Mouse (Mus musculus): ENCODE results near the gene Skp2. TPM values are rescaled to one million over a fixed set of nuclear protein-coding genes. Genes with fewer than 3 reads are reported as not detected.
"Not testable (repeated sequence)": the region's sequence is repeated elsewhere in the genome, so short reads cannot be mapped to it uniquely, and the experiment has no call there.

Skp2 gene
- 1 to 10 TPM; 4.0 to 4.7 TPM for total RNA-seq (2021)
- long read RNA-seq, full-length matches to known transcripts, result 7 of 12 reads
- long read RNA-seq, partial matches to known transcripts, result 0 of 12 reads
- long read RNA-seq, other reads (novel, unspliced or antisense), result 5 of 12 reads

DNA sequence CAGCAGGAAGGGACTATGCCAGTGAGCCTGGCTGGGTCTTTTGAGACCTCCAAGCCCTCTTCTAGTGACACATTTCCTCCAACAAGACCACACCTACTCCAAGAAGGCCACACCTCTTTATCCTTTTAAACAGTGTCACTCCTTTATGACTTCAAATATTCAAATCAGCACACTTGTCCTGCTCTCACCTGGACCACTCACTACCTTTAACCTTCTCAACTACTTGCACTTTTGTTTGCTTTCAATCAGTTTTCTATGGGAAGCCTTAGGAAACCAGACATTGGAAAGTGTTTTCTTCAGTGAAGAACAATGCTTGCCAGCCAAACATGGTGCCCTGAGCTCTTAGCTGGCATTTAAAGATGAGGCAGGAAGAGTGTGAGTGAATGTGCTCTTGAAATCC is at the start of gene Skp2:
Skp2 (minus strand) TSS at position 101 of the 400 bp plus-strand sequence.
- no peak for DNase-seq (ENCODE audit: low spot score in 2 of 2)

DNA sequence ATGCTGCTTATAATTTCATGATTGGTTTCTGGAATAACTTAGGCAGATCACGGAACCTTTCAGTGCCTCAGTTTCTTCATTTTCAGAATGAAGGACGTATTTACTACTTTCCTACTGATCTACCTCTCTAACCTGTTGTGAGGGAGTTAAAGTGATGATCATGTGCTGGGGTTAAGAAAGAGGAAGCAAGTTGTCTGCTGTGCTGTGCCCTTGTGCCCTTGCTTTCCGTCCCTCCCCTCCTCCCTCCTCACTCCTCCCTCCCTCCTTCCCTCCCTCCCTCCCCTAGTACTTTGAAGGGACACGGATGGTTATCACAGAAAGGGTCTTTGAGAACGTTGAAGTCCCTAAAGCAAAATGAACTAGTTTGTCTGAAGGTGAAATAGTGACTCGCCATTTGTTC is 43.2 kb upstream of the Skp2 start:
- no peak for DNase-seq (ENCODE audit: low spot score in 2 of 2)

DNA sequence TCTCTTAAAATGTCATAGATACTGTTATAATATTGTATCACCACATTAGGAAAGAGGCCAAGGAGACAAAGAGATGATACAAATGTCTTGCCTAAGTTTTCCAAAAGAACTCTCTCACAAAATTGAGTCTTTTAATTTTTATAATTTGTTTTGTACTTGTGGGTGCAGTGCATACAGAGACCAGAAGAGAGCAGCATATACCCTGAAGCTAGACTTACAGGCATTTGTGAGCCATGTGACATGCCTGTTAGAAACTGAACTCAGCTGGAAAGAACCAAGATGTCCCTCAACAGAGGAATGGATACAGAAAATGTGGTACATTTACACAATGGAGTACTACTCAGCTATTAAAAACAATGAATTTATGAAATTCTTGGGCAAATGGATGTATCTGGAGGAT is 37.5 kb upstream of the Skp2 start:
- DNase-seq (ENCODE audit: low spot score in 2 of 2), result not testable (repeated sequence)

DNA sequence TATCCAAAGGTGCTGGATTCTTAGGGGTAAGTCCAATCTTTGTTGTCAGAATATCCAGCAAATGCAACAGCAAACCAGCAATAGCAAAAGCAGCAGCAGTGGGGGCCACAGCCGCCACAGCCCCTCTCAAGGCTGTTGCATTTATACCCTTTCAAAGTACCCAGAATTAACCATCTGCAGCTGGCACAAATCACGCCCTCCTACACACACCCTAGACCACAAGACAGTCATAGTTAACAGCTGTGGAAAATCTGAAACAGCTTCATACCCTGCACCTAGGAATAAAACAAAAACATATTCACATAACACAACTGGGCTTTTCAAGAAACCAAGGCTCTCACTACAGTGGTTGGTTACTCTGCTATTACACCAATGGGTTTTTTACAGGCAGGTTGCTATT is 34.6 kb upstream of the Skp2 start:
- no peak for DNase-seq (ENCODE audit: low spot score in 2 of 2)

DNA sequence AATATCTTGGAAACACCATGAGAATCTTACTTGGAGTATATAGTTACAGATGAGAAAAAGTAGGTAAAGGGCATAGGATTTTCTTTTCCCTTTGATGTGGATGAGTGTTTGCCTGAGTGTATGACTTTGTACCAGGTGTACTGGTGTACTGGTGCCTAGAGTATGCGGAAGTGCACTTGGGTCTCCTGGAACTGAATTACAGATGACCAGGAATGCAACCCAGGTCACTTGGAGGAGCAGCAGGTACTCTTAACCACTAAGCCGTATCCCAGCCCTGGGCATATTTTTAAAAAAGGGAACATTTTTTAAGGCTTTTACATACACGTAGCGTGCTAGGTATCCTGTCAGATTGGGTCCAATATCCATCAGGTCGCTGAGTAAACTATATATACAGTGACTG is 28.8 kb upstream of the Skp2 start:
- no peak for DNase-seq (ENCODE audit: low spot score in 2 of 2)

DNA sequence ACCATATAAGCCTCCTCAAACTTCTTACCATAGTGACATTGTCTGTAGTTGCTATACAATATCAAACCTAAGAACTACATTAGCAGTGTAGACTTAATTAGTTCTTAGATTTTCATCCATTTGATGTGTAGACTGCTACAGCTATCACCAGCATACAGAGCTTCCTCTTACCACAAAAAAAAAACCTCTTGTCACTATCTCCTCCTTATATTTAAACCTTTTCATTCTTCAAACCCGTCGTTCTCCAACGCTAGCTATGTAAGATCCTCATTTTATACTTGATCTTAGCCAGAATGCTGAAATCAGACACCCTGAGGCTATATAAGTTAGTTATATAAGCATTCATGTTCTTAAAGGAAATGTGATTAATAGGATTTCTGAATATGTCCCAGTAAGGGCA is 21.8 kb upstream of the Skp2 start:
- DNase-seq (ENCODE audit: low spot score in 2 of 2), result no peak

DNA sequence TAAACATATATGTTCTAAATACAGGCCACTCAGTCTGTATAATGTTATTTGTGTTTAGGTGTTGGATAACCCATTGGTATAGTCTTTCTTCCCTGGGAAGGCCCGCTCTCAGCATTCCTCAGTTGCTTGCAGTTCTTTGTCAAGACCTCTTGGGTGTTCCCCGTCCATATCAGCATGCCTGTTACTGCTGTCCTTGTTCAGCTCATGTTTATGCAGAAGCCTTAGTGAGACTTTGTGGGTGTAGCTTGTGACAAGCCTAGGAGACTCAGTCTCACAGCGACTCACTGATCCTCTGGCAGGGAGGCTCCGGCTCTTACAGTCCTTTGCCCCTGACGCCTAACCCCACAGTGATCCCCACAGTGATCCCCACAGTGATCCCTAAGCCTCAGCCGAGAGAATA is 8.9 kb upstream of the Skp2 start:
- no peak for DNase-seq (ENCODE audit: low spot score in 2 of 2)

DNA sequence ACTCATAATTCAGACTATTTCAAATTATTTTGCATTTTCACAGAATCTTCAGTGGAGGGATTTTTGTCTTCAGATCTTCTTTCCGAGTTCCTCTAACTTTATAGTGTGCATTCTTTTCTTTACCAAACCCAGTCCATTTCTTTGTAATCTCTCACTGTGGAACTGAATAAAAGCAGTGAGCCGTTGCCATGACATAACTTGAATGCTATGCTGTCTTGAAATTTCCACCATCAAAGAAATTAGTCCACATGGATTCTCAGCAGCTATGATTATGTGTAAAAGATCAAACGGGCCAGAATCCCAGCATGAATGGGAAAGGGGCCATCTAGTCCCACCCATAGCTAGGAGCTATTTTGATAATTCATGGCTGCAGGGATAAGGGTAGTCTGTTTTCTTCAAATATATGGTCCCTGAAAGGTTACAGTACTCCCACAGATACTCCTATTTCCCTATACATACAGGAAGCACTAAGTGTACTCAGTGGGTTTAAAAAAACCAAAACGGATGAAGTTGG is 7.4 kb upstream of the Skp2 start:
- DNase-seq (ENCODE audit: low spot score in 2 of 2), result no peak

DNA sequence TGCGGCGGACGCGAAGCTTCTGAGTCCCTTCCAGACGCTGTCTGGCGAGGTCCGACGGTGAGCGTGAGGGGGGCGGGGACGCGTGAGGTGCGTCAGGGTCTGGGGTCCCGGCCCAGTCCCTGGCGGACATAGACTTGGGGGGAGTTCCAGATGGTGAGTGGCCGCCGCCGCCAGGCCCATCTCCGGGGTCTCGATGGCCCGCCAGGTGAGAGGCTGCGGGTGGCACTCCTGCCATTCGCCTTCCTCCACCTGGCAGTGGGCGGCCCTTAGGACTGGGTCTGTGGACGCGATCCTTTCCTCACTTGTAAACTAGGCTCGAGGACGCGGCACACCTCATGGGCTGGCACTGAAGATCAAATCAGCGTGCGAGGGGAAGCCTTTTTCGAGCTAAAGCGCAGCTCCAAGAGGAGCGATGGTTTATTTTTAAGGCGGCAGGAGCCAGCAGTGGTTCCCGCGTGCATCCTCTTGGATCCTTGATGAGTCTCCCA is 14.5 kb downstream of the Skp2 start:
- peak; percentile 31 to 56 for DNase-seq (ENCODE audit: low spot score in 2 of 2)

DNA sequence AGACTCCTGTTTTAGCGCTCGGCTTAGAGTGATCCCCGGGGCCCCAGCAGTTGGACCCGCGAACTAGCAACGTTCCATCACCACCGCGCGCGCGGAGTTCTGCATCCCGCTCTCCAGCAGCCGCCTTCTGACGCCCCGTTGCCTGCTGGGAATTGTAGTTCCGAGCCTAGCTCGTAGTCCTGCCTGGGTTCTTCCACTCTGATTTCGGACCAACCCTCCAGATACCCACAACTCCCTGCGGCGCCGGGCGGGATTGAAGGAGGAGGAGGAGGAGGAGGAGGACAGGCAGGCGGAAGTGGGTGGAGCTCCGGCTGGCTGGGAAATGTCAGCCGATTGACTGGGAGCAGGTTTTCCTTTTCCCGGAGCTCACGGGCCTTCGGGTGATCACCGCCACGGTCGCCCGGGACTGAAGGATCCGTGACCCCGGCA is 15.0 kb downstream of the Skp2 start, which contains the start of gene Lmbrd2:
Lmbrd2 (plus strand) TSS at position 299 of the 429 bp plus-strand sequence.
- peak; percentile 98 for DNase-seq (ENCODE audit: low spot score in 2 of 2)

DNA sequence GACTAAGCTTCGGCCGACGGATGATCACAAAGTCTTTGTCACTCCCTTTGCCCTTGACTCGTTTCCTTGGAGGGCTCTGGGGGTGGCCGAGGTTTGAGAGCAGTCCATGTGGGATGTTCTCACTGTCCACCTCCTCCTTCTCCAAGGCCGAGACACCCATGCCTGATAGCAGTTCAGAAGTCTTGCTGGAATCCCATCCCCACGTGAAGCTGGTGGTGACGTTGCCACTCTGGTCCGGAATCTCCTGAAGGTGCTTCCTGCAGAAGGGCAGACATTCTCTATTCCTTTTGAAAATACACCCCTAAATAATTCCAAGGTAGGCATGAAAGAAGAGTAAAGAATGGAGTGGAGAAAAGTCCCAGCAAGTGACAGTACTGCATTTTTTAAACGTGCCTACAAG is 15.8 kb downstream of the Skp2 start:
- no peak for DNase-seq (ENCODE audit: low spot score in 2 of 2)

DNA sequence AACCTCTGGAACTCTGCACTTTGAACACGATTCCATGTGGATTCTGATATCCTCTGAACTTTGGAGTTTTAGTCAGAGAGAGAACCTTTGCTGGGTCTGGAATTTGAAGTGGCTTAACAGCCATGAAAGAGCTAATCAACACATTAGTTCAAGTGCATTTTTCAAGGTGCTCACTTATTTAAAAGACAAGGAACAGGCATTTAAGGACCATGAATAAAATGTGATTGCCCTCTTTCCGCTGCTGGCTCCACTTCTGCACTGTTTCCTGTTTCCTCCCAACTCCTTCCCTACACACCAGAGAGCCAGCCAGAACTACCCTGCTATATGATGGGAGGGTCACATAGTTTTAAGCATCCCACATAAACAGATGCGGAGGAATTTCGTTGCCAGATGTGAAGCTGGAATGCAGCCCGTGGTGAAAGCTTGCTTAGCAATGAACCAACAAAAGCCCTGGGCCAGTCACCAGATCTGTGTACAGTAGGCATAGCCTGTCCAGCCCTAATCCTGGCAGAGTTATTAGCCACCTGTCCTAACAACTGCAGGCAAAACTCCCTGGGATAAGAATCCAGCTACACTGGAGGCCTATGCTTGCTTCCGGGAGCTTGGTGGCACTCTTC is 20.2 kb downstream of the Skp2 start:
- no peak for DNase-seq (ENCODE audit: low spot score in 2 of 2)

DNA sequence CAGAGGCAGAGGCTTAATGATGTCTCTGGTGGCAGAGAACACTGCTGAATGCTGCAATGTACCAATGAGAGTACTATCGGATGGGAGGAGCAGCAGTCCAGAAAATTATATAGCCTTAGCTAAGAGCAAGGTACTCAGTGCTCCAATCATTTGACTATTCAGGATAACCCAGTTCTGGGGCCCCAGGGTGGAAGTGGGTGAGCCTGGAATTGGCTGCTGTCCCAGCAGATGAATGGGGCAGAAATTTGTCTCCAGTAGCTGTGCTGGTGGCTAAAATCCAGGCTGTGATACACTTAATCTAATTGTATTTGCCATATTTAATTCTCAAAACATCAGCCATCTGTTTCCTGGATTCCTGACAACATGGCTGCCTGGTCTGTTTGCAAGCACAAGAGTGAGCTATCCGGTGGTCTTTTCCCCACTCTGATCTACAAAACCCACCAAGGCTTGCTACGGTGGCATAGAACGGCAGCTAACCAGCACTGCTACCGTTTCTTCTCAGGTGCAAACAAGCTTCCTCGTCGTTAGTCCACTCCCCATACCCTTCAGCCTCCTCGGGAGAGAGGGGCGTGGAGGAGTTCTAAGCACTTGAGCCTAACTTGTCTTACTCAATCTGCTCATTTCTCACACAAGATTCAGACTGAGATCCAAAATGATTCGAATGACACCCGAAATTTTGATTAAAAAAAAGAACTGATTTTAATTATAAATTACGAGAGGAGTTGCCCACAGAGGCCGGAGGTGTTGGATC is 22.4 kb downstream of the Skp2 start:
- peak; percentile 45 to 77 for DNase-seq (ENCODE audit: low spot score in 2 of 2)

DNA sequence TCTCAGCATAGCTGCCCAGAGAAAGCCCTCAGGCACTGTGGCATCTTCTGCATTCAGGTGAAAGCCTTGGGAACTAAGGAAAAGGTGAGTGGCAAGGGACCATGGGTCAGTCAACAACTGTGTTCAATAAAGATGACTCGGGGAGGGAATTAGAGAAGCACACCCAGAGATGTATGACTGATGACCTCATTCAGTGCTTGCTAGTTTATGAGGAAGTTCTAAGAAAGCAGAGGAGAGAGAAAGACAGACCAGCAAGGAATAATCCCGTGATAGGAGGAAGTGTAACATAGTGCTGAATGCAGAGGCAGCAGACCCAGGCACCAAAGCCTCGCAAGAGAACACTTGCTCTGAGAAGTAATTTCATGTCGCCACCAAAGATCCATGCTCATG is 23.7 kb downstream of the Skp2 start:
- no peak for DNase-seq (ENCODE audit: low spot score in 2 of 2)

DNA sequence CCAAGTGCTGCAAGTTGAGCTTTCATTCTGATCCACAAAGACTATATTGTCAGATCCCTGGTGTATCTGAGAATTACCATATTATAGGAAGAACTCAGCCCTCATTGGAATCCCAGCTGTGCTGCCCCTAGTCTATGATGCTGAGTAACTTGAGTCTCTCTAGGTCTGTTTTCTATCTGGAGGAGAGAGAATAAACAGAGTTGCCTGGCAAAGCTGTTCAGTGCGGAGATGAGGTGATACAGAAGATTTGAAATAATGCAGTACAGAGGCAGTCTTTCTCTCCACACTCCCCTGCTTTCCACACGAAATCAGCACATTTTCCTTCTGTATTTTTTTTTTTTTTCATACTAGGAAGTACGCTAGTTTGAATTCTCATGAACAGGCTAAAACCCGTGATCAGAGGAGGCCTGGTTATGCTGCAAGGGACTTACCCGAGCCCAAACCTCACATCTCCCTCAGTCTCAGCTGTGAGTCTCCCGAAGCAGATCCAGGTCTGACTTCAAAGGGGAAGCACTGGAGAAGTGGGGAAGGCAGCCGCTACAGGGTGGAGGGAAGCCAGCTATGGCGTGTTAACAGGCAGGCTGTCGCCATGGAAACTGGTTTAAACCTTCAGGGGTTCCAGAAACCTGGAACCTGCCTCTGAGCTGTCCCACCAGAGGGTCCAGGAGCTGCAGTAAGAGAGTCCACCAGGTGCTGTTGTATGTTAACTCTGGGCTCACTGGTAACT is 24.3 kb downstream of the Skp2 start:
- no peak for DNase-seq (ENCODE audit: low spot score in 2 of 2)

DNA sequence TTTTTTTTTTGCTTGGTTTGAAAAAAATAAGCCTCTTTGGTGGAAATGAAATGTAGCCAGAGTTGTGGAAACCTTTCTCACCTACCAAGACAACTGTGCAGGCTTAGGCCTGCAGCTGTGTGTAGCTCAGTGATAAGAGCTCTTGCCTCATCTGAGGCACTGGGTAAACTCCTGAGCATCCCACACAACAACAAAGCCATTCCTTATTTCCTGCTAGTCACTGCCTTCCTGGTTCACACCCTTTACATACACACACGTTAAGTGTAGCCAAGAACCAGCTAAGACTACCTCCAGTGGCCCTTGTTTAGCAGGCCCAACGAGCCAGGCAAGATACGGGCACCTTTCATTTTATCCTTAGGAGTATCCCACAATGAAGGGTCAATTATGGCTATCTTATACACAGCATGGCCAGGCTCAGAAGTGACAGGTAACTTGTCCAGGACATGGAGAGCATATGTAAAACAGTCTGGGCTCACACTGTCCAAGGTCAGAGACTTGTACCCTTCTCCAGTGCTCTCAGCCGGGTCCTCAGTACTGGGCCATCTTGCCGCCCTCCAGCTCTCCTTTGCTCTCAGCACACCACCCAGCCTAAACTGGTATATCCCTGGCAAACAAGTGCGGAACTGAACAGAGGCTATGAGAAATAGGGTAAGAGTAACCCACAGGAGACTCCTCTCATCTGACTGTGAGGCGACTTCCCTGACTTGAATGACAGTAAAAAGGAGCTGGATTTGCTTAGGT is 28.0 kb downstream of the Skp2 start:
- no peak for DNase-seq (ENCODE audit: low spot score in 2 of 2)

DNA sequence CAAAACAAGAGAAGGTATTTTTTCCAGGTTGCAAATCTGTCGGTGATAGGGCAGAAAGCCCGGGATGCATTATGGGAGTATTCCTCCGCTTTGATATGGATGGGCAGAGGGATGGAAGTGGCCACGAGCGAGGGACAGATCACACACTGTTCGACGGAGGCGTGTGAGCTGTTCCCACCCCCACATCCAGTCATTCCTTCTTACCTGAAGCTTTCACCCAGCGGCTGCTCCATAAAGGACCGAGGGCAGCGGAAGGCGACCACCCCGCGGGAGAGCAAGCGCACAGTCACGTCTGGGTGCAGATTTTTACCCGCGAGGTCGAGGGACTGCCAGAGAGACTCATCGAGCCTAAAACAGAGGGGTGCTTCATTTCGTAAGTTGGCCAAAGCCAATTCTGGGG is 30.4 kb downstream of the Skp2 start:
- no peak for DNase-seq (ENCODE audit: low spot score in 2 of 2)

DNA sequence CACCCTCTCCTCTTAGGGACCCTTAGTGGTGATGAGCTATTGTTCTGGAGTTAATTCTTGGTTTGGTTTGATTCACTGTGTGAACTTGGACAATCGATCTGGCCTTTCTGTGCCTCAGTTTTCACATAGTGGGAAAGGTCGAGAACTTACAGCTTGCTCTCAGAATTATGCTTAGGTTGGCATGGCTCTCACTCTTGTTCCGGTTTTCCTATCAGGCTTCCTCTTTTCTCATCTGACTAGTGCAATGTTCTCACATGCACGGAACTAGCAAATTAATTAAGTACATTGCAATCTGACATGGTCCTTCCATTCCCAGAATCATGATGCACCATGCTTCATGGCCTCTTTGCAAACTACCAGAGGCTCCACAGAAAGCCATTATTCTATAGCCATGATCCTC is 32.2 kb downstream of the Skp2 start:
- DNase-seq (ENCODE audit: low spot score in 2 of 2), result no peak

DNA sequence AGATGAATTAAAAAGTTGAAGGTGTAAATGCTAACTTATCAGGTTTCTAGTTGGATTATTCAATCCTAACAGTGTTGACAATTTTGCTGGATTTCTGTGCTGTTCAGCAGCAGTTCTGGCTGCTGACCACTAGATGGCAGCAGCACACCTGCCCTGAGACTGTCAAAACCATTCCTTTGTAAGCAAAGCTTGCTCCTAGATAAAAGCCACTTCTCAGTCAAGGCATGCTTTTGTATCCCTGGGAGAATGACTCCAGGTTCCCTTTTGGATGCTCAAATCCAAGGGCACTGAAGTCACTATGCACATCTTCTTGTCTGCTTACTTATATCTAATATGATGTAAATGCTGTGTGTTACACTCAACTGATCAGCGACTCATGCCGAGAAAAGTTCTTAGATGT is 35.1 kb downstream of the Skp2 start:
- peak in 1 of 2 experiments; percentile 70 for DNase-seq (ENCODE audit: low spot score in 2 of 2)

DNA sequence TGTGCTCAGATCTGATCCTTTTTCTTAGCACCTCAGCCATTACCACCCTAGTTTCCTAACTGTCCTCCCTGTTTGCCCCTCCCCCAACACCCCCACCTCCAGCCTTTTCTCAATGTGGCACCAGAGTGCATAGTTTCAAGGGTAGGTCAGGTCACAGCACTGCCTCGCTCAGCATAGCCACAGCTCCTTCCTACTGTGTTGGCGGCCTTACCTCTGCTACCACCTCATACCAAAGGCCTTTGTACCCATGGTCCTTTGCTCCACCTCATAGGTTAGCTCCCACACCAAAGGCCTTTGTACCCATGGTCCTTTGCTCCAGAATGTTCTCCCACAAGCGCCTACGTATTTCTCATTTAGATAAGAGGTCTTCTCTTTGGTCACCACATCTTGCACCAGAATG is 36.4 kb downstream of the Skp2 start:
- DNase-seq (ENCODE audit: low spot score in 2 of 2), result no peak

DNA sequence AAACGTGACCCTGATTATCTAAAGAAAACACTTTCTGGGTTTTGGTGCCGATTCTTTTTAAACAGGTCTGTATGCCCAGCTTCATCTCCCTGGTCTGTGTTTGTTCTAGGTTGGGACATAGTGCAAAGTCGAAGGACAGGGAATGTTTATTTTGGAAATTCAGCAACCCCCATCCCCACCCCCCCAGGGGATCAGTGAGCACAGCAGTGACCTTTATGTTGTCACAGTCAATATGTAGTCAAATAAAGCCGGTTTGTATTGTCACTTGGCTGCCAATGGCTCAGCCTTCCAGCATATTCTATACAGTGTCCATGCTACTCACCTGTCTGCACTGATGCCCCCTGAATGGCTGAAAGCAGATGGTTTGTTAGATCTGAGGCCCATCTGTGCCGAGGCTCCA is 40.6 kb downstream of the Skp2 start:
- DNase-seq (ENCODE audit: low spot score in 2 of 2), result no peak

Measured in layer of hippocampus, adult 18-20 months (tissue).